Mouse (Mus musculus): Measurements from ENCODE around the gene Prdm2. TPM values are rescaled to one million over a fixed set of nuclear protein-coding genes. Genes with fewer than 3 reads are reported as not detected.

Prdm2 gene
- total RNA-seq (2021): 10 to 100 TPM; 29.6 to 31.2 TPM
- long read RNA-seq, partial matches to known transcripts: 0 of 5 reads
- long read RNA-seq, other reads (novel, unspliced or antisense): 5 of 5 reads

DNA sequence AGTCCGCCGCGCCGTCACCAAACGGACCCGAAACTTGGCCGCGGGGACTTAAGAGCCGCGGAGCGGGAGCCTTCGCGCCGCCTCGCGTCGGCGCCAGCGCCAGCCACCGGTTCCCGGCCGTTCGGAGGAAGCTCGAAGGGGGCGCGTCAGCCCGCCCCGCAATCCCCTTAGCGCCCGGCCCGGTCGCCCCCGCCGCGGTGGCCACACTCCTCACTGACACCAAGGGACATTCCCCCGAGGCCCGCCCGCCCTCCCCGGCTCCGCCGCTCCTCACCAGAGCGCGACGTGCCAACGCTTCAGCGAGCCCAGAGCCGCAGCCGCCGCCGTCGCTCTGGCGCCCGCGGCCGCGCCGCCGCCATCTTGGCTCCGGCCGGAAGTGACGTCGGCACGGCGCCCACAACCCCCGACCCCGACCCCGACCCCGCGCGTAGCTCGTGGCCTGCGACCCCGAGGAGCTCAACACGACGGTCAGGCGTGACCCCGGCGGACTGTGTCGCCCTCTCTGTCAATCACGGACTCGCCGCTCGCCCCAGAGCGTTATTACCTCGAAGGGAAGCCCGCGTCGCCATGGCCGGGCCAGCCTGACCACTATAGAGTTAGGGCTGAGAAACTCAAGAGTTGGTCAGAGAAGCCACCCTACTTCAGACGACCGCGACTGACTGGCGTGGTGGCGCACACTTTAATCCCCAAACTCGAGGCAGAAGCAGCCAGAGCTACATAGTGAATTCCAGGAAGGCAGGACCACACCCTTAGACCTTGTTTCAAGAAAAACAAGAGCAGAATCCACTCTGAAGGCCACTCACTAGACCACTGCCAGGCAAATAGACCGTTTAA is at the start of gene Prdm2:
Gene Prdm2 (minus strand): TSS at position 655 of the 834 bp plus-strand sequence.
- DNase-seq (ENCODE audit: low spot score in 2 of 2): peak; percentile 67 to 78

DNA sequence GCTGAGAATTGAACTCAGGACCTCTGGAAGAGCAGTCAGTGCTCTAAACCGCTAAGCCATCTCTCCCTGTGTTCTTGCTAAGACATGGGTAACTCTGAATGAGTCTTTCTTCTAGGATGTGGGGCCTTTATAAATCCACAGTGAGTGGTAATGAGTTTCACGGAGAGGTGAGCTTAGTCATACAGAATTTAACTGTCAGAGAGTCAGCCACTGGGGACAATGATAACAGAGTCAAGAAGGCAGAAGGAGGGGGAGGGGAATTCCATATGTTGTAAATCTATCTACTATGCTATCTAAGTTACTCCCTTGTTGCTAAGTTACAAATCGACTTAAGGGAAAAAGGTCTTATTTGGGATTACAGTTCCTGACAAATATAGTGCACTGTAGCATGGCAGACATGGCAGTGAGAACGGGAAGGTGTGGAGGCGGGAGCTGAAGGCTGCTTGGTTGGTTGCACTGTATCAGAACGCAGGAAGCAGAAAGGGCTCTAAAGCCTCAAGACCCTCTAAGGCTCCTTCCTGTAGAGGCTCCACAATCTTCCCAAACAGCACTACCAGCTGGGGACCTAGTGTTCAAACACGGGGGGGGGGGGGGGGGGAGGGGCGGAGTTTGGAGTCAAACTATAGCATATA is 47.0 kb upstream of the Prdm2 start:
- no peak for DNase-seq (ENCODE audit: low spot score in 2 of 2)

DNA sequence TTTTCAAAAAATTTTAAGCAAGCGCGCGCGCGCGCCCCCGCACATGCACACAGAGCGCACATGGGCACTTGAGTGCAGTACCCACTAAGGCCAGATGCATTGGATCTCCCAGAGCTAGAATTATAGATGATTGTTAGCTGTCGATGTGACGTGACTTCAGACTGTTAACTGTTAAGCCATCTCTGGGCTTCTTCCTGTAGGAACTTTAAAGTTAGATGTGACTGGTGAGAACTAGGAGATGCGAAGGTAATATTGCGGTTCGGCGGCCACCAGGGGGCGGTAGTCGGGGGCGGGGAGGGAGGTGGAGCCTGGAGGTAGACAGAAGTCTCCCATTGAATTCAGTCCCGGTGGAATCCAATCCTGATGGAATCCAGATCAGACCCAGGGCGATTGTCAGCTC is 45.7 kb upstream of the Prdm2 start:
- DNase-seq (ENCODE audit: low spot score in 2 of 2): peak; percentile 71 to 73

DNA sequence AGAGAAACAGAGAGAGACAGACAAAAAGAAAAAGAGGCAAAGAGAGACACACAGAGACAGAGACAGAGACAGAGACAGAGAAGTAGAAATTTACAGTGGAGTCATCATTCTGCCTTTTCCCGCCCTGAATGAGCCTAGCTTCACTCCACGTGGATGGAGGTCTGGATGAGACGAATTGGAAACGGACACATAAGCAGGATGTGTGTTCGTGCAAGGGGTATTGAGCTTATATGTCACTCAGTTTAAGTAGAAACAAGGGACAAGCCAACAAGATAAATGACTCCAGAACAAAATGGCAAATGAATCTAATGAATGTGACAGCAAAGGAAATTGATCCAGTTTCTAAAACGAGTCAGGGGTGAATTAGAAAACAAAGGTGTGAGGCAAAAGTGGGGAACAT is 45.2 kb upstream of the Prdm2 start:
- no peak for DNase-seq (ENCODE audit: low spot score in 2 of 2)

DNA sequence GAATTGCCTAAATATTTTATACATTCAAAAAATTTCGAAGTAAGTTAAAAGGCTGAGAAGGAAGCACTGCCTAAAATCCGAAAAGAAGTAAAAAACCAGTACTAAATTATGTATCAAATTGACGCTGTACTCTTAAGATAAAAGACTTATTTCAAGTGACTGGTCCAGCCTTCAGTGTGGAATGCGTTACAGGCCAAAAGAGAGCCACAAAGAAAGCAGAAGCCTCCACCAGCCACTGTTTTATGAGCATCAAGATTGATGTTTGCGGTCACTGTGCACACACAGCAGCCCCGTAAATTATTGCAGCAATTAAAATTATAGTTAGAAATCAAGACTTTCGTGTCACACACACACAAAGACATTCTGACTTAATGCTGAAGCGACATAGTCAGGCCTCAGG is 42.7 kb upstream of the Prdm2 start:
- DNase-seq (ENCODE audit: low spot score in 2 of 2): no peak

DNA sequence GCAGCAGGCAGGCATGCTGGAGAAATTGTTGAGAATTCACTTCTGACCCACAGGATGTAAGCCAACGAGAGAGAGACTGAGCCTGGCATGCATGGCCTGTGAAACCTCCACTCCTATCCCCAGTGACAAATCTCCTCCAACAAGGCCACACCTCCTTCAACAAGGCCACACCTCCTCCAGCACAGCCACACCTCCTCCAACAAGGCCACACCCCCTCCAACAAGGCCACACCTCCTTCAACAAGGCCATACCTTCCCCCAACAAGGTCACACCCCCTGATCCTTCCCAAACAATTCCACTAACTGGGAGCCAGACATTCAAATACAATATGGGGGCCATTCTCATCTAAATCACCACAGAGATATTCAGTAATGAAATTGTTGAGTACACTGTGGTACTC is 40.6 kb upstream of the Prdm2 start:
- DNase-seq (ENCODE audit: low spot score in 2 of 2): no peak

DNA sequence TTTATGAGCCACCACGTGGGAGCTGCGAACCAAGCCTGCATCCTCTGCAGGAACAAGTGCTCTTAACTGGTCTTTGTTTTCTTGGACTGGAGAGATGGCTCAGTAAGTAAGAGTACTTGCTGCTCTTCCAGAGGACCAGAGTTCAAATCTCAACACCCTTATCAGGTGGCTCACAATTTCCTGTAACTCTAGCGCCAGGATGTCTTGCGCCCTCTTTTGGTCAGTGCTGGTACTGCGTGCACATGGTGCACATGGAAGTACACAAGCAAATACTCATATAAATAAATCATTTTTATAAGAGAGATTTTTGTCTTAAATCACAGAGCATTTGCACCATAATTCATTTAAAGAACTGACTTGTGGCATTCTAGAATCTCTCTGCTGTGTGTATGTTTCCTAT is 35.3 kb upstream of the Prdm2 start:
- DNase-seq (ENCODE audit: low spot score in 2 of 2): peak in 1 of 2 experiments; percentile 13

DNA sequence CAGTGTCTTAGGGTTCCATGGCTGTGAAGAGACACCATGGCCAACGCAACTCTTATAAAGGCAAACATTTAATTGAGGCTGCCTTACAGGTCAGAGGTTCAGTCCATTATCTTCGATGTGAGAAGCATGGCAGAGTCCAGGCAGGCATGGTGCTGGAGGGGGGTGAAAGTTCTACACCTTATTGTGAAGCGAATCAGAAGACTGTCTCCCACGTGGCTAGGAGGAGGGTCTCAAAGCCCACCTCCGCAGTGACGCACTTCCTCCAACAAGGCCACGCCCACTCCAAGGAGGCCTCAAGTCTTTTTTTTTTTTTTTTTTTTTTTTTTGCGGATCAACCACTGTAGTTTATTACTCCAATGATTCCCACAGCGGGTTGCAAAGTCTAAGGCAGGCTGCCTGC is 28.5 kb upstream of the Prdm2 start:
- no peak for DNase-seq (ENCODE audit: low spot score in 2 of 2)

DNA sequence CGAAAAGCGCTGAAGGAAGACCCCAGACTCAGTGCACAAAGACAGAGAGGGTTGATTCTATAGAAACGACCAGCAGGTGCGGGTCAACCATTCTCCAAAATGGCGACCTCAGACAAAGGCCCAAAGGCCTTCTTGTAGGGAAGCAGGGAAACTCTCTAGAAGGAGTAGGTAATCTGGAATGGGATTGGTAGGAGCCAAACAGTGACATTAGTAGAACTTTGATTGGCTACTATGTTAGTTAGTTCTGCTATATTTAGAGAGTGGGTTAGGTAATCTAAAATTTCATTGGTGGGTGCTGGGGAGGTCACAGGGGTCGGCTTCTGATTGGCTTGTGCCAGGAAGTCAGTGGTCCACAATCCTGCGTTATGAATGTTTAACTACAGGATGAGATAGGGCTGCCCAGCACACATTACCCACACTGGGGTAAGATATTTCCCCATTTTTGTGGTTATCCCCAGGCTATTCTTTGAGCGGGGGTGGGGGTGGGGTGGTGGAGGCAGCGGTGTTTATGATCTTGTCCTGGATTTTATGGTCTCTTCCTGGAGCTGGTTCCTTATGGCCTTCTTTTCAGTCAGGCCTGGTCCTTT is 26.9 kb upstream of the Prdm2 start:
- DNase-seq (ENCODE audit: low spot score in 2 of 2): no peak

DNA sequence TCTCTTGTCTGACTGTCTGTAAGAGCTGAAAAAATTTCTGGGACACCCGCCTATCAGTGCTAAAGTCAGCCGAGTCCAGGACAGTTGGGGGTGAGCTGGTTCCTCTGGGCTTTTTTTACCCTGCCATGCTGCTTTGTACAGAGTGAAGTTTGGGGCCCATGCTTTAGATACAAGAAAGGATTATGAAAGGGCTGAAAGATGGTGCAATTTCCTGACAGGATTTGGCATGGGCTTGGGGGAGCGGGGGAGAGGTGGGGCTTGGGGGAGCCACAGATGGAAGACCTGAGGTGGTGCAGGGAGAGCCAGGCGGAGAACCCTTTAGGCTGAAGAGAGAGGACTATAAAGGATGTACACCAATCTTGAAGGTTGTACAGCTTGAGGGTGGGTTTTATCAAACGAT is 26.3 kb upstream of the Prdm2 start:
- no peak for DNase-seq (ENCODE audit: low spot score in 2 of 2)

DNA sequence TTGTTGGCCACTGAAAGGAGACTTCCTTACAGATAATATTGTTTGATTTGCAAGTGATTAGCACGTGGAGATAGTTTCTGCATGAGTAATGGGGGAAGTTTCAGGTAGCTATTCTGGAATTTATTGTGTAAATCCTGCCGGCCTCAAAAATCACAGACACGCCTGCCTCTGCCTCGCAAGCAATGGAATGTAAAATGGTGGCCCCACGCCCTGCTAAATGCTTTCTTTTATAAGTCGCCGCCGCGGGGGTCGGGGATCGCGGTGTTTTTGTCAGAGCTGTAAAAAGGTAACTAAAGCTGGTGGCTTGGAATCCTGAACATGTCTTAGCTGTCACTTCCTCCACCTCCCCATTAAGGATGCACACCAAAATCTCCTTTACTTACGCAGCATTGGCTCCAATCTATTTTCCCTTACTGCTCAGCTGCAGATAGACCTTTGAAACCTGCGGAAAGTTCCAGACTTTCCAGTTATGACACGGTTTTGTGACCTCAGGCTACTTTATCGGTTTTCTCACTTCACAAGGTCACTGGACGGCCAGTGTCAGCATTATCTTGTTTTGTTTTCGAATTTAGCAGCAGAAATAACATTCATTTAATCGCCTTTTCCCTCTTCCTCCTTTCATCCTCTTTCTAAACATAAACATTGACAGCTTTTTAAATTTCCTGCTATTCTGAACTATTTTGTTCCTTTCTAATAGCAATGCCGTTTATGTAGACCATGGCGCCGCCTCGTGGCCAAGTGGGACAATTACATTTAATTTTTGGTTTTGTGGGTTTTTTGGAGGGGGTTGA is 25.6 kb upstream of the Prdm2 start:
- peak; percentile 54 to 73 for DNase-seq (ENCODE audit: low spot score in 2 of 2)

DNA sequence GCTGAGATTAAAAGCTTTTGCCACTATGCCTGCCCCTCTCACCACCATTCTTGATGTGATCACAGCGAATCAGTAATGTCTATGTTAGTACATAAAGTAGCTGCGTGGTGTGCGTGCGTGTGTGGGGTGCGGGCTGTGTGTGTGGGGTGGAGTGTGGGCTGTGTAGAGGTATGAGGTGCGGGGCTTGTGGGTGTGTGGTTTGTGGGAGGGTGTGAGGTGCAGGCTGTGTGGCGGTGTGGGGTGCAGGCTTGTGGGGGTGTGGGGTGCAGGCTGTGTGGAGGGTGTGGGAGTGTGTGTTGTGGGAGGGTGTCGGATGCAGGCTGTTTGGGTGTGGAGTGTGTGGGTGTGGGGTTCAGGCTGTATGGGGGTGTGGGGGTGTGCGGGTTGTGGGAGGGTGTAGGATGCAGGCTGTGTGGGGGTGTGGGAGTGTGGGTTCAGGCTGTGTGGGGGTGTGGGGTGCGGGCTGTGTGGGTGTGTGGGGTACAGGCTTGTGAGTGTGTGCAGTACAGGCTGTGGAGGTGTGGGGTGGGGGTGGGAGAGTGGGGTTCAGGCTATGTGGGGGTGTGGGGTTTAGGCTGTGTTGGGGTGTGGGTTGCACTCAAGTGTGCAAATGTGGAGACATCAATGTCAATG is 19.1 kb upstream of the Prdm2 start:
- no peak for DNase-seq (ENCODE audit: low spot score in 2 of 2)

DNA sequence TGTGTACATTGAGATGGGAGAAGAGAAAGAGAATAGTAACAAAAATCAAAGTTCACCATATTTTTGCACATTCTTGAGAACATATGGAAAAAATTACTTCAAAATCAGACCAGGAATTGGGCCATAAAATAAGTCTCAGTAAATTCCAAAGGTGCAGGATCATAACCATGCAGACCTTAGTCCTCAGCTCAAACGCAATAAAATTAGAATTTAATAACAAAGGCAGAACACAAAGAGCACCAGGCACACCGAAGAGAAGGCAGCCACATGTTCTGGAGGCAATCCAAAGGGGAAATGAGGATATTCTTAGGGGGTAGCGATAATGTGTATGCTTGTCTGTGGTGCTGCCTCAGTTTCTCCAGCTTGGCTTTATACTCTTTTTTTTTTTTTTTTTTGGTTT is 18.3 kb upstream of the Prdm2 start:
- DNase-seq (ENCODE audit: low spot score in 2 of 2): no peak

DNA sequence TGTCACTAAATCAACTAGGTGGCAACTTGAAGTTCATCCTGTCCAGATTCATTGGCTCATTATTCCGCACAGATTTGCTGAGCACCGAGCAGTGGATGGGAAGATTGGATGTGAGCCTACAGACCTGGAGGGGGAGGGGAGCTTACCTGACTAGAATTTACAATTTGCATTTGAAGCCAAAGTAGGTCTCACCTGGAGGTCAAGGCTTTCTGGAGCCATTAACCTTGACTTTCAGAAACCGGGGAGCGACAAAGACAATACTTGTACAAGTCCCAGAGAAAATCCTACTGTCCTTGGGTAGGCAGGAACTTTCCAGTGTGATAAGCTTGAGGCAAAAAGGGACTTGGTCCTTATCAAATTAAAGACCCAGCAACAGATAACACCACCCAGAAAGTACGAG is 15.2 kb upstream of the Prdm2 start:
- DNase-seq (ENCODE audit: low spot score in 2 of 2): no peak

DNA sequence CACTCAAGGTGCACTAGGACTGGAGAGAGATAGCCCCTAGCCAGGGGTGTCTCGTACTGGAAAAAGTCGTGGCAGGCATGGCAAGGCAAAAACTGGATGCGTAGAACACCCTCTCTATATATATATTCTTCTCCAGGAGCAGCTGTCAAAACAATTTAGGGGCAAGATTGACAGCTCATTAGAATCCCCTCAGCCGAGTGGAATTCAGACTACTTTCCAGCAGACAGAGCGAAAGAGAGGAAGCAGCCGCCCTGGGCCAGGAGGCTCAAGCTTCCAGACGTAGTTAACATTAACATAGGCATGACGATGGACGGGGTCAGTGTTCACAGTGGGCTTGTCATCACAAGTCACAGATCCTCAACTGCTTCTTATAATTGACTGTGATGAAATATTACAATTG is 13.1 kb upstream of the Prdm2 start:
- no peak for DNase-seq (ENCODE audit: low spot score in 2 of 2)

DNA sequence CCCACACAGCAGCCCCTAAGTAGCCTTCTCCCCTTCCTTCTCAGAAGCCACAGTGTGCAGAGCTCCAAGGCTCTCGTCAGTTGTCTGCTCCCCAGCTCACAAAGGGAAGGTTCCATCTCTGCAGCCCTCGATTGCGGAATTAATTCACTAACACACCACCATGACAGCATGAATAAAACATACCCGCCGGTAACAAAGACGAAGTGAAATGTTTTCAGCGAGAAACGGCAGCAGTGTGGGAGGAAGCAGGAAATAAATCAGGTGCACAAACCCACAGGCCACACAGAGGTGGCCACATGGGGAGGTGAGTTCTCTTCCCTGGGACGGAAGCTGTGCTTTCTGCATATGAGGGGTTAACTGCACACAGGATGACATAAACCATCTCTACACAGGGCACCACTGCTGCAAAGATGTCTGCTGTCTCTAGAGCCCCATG is 6.5 kb upstream of the Prdm2 start:
- no peak for DNase-seq (ENCODE audit: low spot score in 2 of 2)

DNA sequence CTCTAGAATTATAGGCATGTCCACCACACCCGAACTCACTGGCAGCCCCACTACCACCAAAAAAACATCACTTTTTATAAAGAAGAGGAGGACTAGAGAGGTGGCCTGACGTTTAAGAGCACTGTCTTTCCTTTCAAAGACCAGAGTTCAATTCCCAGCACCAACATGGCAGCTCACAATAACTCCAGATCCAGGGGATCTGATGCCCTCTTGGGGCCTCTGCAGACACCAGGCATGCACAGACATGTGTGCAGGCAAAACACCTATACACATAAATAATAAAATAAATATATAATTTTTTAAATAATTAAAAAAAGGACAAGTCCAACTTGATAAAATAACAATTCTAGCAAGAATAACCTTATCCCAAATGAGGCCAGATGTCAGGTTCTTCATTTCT is 6.1 kb upstream of the Prdm2 start:
- DNase-seq (ENCODE audit: low spot score in 2 of 2): no peak

DNA sequence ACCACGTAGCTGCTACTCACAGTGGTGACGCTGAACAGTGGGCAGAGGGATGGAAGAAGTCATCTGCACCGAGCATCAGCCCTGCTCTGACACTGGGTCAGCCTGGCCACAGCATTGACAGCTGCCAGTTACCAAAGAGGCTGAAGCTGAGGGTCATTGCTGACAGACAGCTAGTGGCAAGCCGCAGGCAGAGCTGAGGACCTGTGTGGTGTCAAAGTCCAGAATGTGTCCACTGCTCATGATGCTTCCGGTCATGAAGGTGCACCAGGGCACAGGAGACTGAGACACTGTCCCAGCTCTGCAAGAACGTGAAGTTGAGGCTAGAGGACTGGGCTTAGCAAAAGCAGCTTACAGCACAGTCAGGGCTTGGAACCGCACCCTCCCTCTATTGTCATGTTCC is 4.4 kb upstream of the Prdm2 start:
- no peak for DNase-seq (ENCODE audit: low spot score in 2 of 2)

DNA sequence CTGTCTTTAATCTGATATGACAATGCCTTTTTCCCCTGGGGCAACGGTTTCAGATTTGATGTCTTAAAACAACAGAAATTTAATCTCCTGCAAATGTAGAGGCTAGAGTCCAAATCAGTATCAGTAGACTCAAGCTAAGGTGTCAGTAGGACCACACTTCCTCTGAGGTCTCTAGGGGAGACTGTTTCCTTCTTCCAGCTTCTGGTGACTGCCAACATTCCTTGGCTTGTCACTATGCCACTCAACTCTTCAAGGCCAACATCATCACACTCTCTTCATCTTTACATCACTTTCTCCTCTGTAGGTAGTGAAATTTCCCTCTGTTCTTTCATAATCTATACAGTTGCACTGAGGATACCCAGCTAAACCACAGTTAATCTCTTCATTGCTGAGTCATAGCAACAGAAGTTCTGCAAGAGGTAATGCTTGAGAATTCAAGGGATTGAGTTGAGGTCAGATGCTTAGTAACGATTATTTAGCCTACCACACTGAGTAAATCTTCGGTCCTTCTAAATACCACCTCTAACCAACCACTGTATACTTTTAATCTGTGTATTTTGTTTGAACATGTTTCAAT is 1.5 kb upstream of the Prdm2 start:
- no peak for DNase-seq (ENCODE audit: low spot score in 2 of 2)

DNA sequence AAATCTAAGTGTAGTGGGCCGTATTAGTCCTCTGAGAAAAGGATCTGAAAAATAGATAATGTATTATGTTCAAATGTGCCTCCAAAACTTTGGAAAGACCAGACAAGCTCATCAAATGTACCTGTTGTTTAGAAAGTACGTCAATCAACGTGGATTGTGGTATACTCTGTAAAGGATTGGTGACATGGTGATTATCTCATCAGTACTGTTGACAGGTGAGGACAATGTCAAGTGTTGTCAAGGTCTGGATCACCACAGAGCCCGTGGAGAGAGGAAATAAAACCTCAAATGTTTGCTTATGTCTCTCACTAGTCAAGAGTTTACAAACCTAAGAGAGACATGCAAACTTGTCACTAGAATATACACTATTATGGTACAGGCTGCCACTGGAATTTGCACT is 776 bp upstream of the Prdm2 start:
- no peak for DNase-seq (ENCODE audit: low spot score in 2 of 2)

DNA sequence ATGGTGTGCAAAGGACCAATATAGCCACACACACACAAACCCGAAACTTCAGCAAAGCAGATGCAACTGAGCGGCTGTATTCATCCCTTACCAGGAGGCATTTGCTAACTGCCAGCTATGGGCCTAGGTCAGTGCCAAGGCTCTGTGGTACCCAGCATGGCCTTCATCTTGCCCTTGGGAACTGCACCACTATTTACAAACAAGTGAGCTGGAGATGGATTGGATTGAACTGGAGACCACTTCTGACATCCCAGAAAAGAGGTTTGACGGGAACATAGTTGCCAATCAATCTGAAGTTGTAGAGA is 332 bp upstream of the Prdm2 start:
- DNase-seq (ENCODE audit: low spot score in 2 of 2): no peak

All from layer of hippocampus, postnatal 10 days (tissue).